Mouse (Mus musculus) frontal cortex, adult 2 months (tissue): ENCODE results near the gene Ap3d1. TPM values are rescaled to one million over a fixed set of nuclear protein-coding genes. Genes with fewer than 3 reads are reported as not detected.
A peak's percentile ranks its signal among the peaks of the same experiment; 100 is the strongest.

Source experiments
- DNase-seq, 2 experiments: peaks; one replicate each; pipeline ENCODE4 v3.0.0; 2022; ENCODE audit warnings: low spot score in 1 of 2; ENCODE audit errors: extremely low spot score in 1 of 2
- polyA plus RNA-seq: library from polyadenylated mRNA; depleted of rRNA; stranded (reverse); fragments of >200 nt; gene quantifications from 2 replicates; pipeline ENCODE4 v1.2.3, GENCODE M21; 2012; rRNA removed

Gene Ap3d1
- 161 and 170 TPM in 2 replicates for polyA plus RNA-seq

DNA sequence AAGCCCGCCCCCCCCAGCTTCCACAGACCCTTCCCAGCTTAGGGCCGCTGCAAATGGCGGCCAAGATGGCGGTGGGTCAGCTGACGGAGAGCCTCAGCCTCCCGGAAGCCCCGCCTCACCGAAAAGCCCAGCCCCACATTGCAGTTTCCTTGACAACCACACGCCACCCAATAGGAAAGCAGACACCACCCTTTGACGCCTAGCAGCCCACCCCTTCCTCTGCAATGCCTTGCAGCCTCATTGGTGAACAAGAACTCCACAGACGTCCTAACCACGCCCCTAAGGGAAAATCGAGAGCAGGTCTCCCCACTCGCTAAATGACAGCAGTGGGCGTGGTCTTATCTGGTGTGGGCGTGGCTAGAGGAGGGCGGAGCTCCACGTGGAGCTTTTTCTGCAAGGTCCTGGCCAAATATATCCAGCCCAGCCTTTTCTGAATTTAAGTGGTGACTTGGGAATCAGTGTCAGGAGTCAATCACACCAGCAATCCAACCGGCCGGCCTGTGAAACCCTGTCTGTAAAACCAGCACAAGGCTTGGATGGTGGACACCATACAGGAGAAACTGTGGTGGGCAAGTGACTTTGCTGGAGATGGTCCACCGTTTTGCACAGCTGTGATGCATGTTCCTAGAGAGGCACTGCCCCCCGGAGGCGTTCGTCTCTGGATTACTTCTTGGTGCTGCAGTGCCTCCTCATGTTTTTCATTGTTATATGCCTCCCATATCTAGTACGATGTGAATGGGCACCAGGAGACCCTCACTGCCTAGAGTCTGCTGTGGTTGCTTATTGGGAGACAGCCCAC is at the start of gene Ap3d1:
Gene Ap3d1 (minus strand): TSS at position 85 of the 799 bp plus-strand sequence.
- peak; percentile 98 to 99 for DNase-seq

DNA sequence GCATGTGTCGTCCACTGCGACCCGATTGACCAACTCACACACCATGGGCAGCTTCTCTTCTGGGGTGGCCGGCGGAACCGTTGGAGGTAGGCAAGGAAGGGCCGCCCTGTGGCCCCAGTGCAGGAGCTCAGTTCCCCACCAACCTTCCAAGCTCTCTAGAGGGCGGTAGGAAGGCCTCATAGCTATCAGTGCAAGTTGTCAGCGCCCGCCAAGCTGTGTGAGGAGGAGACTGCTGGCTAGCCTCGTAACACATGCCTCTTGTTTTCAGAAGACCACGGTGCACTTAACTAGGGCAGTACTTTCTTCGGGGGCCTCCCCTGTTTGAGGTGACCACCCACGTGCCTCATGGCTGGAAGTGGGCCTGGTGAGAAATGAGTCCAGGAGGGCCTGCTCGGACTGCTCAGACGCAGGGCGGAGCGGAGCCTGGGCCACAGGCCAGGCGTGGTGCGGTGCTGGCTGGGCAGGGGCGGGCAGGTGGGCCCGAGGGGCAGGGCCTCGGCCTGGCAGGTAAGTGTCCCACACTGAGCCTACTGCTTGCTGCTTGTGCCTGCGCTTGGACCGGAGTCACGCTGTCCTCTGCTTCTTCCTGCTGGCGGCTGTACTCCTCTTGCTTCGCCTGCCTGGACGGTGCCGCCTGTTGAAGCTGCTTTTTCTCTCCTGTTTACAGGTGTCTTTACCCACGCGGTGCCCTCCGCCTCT is 49.6 kb upstream of the Ap3d1 start:
- DNase-seq: peak in 1 of 2 experiments; percentile 28

DNA sequence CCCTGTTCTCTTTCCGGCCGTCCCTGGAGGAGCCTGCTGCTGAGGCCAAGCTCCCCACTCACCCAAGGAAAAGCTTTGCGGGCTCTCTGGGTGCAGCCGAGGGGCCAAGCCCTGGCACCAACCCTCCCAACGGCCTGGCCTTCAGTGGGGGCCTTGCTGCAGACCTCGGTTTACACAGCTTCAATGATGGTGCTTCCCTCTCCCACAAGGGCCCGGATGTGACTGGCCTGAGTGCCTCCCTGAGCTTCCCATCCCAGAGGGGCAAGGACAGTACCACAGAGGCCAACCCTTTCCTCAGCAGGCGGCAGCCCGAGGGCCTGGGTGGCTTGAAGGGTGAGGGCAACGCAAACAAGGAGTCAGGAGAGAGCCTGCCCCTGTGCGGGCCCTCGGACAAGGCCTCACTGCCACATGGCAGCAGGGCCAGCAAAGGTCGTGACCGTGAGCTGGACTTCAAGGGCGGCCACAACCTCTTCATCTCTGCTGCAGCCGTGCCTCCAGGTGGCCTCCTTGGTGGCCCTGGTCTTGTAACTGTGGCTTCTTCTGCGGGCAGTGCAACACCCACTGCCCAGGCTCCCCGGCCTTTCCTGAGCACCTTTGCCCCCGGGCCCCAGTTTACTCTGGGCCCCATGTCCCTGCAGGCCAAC is 48.8 kb upstream of the Ap3d1 start:
- DNase-seq: no peak

DNA sequence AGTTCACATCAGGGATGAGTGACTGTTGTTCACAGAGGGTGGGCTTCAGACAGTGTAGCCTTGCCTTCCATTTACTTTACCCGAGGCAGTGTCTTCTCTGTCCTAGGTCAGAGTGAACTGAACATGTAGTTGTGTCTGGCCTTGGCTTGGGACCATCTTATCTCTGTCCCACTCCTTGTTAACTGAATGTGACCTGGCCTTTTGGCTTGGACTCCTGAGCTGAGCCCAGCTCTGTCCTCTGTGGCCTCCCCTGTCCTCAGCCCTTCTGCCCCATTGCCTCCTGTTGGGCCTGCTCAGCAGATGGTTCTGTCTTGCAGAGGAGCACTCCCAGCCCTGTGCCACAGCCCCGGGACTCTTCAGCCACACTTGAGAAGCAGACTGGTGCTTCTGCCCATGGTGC is 45.5 kb upstream of the Ap3d1 start:
- DNase-seq: no peak

DNA sequence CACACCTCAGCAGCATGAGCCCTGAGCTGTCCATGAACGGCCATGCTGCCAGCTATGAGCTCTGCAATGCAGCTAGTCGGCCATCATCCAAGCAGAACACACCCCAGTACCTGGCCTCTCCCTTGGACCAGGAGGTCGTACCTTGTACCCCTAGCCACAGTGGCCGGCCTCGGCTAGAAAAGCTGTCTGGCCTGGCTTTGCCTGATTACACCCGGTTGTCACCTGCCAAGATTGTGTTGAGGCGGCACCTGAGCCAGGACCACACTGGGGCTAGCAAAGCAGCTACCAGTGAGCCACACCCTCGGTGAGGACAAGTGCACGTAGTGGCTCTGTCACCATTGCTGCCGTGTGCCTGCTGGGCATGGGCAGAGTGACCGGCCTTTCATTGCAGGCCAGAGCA is 43.9 kb upstream of the Ap3d1 start:
- DNase-seq: no peak

DNA sequence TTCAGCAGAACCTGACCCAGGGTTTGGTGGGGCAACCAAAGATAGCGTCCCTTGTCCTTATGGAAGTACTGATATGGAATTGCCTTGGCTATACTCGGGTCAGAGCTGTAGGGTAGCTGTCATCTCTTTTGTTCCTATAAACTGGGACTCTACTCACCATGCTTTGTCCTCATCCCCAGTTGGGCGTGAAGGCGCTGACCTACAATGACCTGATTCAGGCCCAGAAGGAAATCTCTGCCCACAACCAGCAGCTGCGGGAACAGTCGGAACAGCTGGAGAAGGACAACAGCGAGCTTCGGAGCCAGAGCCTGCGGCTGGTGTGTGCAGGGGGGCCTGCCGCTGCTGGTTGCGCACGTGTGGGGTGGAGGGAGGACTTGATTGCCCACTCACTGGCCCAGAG is 42.8 kb upstream of the Ap3d1 start:
- no peak for DNase-seq

DNA sequence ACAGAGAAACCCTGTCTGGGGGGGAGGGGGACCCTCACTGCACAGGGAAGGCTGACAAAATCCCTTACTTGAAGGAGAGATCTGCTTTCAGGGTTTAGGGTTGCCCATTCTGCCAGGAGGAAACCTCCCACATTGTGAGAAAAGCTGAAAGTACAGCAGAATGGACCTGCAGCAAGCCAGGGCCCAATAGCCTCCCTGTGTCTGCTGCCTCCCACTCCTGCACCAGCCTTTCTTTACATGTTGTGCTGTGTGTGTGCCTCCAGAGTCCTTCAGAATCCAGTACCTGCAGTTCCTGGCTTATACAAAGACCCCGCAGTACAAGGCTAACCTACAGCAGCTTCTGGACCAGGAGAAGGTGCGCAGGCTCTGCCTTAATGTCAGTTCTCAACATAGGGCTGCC is 42.2 kb upstream of the Ap3d1 start:
- DNase-seq: peak in 1 of 2 experiments; percentile 26

DNA sequence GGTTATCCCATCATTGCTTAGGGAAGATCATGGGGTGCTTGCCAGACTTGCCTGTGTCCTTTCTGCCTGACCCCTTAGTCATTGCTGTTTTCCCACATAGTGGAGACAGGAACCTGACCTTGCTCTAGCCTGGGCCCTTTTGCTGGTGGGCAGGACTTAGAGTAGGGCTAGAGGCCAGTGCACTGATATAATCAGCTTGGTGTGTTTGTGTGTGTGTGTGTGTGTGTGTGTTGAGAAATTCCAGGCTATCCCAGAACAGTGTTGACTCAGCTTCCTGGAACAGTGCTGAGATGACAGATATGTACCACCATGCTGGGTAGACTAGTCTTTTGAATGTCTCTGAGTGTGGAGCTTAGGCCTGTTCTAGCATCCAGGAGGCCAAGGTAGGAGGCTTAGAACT is 37.5 kb upstream of the Ap3d1 start:
- no peak for DNase-seq

DNA sequence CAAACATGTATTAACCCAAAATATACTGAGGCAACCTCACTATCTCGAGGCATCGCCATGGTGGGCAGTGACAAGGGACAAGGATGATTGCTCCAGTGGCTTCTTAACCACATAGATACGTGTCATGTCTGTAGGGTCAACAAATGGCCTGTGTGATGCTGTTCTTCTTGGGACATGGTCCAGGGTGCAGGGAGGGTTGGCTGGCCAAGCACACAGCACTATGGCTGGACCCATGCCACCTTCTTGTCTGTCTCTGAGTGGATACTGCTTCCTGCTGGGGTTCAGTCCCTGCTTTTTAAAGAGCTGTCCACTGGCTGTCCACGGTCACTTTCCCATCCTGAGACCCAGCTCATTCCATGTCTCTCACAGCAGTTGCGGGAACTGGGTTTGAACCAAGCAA is 35.1 kb upstream of the Ap3d1 start:
- no peak for DNase-seq

DNA sequence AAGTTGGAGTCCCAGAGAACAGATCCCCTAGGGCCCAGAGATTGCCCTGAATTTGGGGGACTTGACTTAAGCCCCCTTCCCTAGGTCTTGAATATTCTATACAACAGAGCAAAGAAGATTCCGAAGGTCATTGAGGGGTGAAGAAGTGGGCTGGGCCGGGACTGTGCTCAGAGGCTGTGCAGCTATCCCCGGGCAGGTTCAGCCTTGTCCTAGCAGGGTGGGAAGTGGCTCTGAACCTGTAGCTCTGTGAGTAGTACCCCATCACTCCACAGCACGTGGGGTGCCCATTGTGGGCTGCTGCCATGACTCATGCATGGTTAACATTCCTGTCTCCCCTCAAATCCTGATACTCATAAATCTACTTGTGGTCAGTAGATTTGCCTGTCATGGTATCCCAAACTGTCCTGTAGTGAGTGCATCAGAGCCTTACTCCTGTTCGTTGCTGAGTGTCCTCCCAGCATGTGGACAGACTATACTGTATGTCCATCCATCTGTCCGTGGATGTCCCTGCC is 34.4 kb upstream of the Ap3d1 start:
- no peak for DNase-seq

DNA sequence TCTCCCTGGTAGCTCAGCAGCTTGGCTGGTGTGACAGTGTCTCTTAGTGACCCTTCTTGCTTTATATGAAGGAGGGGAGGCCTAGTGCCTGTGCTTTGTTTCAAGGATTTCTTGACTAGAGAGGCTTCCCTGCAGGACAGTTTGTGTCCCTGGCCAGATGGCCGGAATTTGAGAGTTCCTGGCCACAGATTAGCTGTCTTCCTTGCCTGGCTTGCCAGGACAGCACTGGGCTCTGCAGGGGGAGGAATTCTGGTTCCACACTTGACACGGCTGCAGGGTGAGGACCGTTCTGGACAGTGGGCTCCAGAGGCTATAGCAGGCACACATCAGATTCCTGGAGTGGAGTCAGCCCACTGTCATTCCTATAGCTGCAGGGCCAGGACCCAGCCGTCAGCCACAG is 33.7 kb upstream of the Ap3d1 start:
- no peak for DNase-seq

DNA sequence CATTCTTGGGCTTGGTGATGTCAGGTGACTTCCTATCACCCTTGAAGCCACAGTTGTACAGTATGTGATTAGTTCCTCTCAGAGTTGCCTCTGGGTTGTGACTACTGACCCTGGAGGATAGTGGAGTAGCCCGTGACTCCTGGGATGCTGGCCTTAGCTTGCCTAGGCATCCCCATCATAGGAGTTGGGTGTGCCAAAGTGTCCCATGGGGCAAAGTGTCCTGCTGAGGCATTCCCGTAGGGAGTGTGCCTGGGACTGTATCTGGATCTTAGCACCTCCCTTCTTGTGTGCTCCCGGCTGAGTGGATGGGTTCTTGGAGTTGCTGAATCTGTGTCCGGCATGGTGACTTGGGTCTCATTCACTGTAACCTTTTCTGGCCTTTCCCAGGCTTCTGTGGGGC is 32.9 kb upstream of the Ap3d1 start:
- no peak for DNase-seq

DNA sequence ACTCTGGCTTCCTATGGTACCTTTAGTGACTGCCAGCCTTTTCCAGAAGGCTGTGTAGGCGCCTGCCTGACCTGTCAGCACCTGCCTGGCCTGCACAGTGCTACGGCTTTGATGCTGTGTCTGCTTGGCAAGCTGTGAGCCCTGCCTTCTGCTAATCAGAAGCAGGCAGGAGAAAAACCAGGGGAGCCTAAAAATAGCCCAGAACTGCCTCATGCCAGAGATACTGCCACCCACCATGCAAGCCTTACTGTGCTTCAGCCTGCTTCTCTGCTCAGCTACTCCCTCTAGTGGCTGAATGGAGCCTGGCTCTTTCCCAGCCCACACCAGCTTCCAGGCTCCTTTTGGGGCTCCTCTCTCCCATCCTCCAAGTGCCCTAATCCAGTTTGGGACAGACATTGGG is 32.5 kb upstream of the Ap3d1 start:
- DNase-seq: peak; percentile 92 to 97

DNA sequence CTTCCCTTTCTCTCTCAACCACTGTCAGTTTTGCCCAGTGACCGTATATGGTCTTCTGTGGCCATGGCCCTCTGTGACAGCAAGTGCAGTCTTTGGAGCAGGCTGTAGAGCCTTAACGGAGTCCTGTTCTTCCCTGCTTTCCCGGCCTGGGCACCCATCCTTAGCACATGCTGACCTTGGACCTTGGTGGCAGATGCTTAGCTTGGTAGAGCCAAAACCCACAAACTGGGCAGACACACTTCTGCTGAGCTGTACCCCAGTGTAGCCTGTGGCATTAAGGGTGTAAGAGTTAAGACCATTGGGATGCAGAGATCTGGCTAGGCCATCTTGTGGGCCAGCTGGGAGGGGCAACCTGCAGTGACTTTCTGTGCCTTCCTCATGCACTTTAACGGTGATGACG is 31.8 kb upstream of the Ap3d1 start:
- DNase-seq: no peak

DNA sequence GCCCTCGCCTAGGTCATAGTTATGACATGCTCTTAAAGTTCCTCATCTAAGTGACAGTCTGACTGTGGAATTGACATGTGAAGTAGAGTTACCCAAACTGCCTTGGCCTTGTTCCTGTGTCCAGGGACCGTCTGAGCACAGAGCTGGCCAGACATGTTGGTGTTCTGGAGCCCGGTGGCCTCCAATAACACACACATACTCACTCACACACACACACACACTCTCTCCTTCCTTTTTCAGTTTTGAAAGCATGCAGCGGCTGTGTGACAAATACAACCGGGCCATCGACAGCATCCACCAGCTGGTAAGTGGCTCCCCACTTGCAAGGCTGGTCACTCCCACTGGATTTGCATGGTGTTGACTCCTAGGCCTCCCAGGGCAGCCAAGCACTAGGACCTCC is 26.3 kb upstream of the Ap3d1 start:
- no peak for DNase-seq

DNA sequence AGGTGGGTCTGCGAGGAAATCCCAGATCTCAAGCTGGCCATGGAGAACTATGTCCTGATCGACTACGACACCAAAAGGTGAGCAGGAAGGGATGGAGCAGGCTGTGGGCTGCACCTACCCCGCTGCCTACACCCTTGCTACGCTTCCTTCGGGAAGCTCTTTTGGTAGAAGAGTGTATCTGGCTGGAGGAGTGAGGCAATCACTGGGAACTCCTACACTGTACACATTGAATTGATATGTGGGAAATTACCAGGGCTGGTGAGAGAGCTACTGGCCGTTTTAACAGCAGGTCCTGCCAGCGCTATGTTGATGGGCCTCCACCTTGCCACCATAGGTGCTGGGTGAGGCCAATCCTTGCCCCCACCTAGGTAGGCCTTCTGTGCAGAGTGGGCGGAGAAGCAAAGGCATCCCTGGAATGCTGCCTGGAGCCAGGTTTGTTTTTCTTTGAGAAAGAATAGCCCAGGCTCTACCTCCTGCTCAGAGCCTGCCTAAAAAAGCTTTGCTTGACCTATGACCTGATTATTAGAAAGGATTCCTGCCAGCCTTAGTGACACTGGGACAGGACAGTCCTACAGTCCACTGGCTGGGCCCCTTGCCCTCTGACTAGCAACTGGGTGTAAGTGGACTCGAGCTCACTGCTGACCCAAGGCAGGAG is 24.2 kb upstream of the Ap3d1 start:
- peak in 1 of 2 experiments; percentile 34 for DNase-seq

DNA sequence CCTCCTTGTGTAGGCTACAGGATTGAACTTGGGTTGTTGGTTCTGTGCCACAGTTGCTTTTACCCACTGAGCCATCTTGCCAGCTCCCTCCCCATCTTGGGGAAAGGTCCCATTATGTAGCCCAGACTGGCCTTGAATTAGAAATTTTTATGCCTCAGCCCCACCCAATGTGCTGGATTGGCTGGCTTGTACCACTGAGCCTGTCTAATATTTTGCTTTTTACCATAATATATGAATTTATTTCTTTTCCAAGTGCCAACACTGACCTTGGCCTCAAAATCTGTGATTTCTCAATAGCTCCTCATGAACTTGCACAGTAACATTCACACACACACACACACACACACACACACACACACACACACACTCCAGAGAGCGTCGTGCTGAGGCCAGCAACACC is 23.7 kb upstream of the Ap3d1 start:
- no peak for DNase-seq

DNA sequence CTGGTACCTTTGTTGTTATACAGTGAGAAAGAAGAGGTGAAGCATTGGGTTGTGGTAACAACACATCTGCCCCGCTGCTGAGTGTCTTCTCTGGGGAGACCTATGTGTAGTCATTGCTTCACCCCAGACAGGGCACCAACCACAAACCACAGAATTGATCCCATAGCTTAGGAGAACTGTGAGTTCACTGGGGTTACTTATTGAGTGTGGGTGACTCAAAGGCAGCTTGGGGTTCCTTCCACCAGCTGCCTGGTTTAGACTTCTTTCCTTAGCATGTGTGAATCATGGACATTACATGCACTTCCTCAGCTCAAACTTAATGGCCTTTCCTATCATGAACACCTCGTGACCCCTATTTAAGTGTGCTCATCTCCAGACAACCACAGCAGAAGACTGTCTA is 21.4 kb upstream of the Ap3d1 start:
- no peak for DNase-seq

DNA sequence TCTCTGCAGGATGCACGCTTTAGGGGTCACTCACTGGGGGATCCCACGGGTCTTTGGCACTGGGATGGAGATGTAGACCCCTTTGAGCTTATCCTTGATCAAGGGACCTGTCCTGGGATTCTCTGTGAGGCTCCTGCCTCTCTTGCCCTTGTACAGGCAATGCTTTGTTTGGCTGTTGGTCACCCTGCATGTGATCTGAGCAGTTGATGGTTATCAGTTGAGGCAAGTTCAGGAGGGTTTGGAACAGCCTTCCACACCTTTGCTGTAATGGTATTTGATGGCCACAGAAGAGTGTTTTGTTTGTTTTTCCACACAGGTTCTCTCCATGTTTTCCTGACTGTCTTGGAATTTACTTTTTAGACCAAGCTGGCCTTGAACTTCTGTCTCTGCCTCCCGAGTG is 19.8 kb upstream of the Ap3d1 start:
- DNase-seq: no peak

DNA sequence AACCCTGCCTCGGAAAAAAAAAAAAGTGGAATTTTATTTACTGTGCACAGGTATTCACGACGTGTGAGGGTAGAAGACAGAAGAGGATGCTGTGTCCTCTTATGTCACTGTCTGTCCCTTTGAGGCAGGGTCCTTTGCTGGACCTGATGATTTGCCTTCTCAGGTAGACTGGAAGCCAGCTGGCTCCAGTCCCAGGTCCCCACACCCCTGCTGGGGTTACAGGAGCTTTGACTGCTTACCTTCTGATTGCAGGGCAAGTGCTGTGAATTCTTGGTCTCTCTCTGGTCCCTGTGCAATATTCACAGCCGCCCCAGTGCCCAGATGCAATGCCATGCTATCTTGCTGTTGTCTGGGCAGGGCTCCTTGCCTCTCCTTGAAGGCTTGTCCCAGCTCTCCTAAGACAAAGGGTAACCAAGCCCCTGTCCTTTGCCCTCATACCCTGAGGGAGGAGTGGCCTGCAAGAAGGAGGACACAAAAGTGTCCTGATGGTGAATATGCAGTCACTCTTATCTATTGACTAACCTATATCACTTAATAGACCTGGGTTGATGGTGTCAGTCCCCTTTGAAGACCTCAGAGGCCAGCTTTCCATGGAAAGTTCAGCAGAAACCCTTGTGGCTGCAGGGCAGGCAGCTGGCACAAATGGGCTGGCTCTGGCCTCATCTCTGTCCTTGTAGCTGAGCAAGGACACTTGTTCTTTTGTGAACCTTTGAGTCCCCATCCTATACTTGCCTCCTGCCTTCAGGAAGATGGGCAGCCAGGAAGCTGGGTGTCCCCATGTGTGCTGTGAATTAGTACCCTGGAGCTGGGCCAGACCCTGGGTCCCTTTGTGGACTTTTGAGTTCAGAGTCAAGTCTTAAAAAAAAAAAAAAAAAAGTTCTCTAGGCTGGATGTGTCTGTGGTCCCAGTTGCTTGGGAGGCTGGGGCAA is 18.8 kb upstream of the Ap3d1 start:
- DNase-seq: no peak
